Mouse (Mus musculus): Measurements from ENCODE around the gene Abhd16a. TPM values are rescaled to one million over a fixed set of nuclear protein-coding genes. Genes with fewer than 3 reads are reported as not detected.

Abhd16a gene
- polyA plus RNA-seq, 1 experiment from 2014 or later: 111 TPM

DNA sequence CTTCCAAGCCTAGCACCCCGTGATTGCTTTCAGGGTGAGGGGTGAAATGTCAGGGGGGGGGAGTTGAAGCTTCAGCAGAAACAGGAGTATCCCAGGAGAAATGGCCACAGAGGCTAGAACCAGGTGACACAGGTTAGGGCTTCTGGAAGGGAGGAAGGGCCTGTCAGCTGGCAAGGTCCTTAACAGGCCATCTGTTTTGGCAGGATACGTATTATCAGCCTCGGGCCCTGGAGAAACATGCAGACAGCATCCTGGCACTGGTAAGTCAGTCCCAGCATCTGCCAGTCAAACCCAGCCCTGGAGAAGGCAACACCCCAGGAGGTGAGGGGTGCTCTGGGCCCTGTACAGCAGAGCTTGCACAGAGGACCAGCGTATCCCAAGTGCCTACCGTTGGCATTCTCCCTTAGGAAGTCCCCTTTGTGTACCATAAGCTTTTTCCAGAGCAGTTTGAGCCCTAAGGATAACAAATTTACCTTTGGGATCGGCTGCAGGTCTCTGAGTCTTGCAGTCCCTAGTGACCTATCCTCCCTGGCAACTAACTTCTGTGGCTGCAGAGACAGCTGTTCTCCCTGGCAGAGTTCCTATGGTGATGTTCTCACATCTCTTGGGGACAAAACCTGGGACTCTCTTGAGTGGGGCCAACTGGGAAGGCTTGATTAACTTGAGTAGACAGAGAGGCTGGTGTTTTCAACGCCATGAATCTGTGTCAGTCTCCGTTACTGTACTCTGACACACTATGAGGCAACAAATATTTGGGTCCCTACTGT is 1.3 kb downstream of the Abhd16a start:
- DNase-seq (ENCODE audit: low spot score) (no peak), ATAC-seq (no peak)
- H3K27me3 ChIP-seq (replicated peaks; ENCODE audit: insufficient read depth, low read length): no peaks in the 10 kb centered on the region
- no peak for TF ChIP-seq EP300 (IDR thresholded peaks at IDR 0.05)
- TF ChIP-seq CTCF (IDR thresholded peaks at IDR 0.05): no peak
- WGBS: 56% methylated on average over 8 of the region's 8 CpGs
- H3K27ac ChIP-seq (ENCODE audit: low read length): 0 out of 2 replicates have a peak overlapping the region, but pooled peaks have one; percentile 99
- H3K9ac ChIP-seq (replicated peaks; ENCODE audit: low read depth): peak overlapping the region; percentile 89; the same call in 1 of the 2 replicates
- H3K4me1 ChIP-seq (ENCODE audit: insufficient read depth, low read depth, low read length): no peaks in the 10 kb centered on the region
- peaks cover 14% of the 10 kb centered on the region; the same call in 1 of the 2 replicates for H3K36me3 ChIP-seq (ENCODE audit: insufficient read depth, low read length)
- H3K4me2 ChIP-seq (replicated peaks; ENCODE audit: low read depth, low read length): peak overlapping the region; percentile 59
- H3K9me3 ChIP-seq (ENCODE audit: low read length): no peaks in the 10 kb centered on the region
- peak overlapping the region; percentile 72 for H3K4me3 ChIP-seq (ENCODE audit: low read depth, low read length)

DNA sequence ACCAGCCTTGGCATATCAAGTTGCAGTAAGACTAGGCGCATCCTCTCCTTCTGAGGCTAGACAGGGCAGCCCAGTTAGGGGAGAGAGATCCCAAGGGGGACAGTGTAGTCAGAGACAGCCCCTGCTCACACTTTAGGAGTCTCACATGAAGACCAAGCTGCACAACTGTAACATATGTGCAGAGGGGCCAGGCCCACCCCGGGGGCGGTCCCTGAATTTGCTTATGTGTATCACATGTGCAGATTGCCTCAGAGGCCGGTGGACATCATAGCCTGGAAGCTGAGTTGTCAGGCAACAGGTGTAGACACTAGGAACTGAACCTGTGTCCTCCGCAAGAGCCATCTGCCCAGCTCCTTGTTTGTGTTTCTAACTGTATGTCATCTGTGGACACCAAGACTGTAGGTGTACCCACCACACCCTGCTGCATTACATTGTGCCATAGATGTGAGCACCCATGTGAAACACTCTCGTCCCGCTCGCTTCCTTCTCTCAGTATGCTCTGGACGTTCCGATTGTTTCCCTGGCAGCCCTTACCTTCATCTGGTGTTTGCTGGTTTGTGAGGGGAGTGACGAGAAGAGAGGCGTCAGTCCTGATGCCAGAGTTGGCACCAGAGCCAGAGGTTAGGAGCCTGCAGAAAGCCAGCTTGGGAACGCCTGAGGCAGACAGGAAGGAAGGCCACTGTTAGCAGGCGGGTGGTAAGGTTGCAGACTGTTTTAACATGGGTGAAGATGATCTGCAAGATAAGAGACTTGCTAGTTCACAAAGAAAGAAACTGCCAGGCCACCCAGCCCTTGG is 3.5 kb downstream of the Abhd16a start:
- Histone ChIP-seq H3K4me2 (replicated peaks; ENCODE audit: low read depth, low read length) (no peak overlapping the region), H3K36me3 (ENCODE audit: insufficient read depth, low read length) (peaks cover 29% of the 10 kb centered on the region), H3K4me3 (ENCODE audit: low read depth, low read length) (no peak overlapping the region), H3K9me3 (ENCODE audit: low read length) (no peaks in the 10 kb centered on the region), H3K27ac (ENCODE audit: low read length) (no peak overlapping the region), H3K9ac (replicated peaks; ENCODE audit: low read depth) (no peak overlapping the region), H3K27me3 (replicated peaks; ENCODE audit: insufficient read depth, low read length) (no peaks in the 10 kb centered on the region), H3K4me1 (ENCODE audit: insufficient read depth, low read depth, low read length) (no peaks in the 10 kb centered on the region)
- TF ChIP-seq EP300 (IDR thresholded peaks at IDR 0.05) (no peak), CTCF (IDR thresholded peaks at IDR 0.05) (no peak)
- WGBS: 88% methylated on average over 14 of the region's 14 CpGs
- ATAC-seq (no peak), DNase-seq (ENCODE audit: low spot score) (no peak)

DNA sequence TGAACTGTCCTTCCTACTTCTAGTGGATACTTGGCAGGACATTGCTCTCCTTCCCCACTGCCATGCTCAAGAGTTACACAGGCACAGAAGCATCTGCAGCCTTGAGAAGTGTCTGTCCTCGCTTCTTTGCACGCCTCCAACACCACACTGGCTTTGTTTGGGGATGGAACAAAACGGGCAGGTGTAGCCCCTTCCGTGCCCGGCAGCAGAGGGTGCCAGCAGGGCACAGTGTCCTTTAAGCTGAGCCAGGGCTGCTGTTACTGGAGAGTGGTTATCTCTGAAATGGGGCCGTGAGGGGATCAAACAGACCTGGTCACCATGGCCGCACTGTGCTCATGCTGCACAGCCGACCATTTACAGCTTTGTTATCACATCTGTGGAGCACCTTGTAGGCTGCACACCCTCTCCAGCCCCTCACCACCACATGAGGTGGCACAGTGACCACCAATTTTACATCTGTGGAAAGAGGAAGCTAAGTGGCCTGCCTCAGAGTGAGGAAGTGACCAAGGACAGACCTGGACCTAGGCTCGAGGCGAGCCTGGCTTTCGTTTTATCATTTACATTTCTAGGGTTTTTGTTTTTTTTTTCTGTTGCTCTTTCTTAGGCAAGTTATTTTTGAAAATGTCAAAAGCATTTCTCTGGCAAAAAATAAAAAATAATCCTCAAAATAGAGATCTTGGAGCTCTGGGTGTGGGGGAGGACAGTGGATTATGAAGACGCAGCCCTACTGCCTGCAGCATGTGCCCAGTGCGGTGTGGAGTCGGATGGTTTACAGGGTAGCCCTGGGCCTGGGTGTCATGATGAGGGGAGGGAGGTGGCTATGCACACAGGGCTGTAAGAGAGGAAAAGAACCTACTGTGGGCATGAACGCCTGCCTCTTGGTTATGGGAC is 5.7 kb downstream of the Abhd16a start:
- DNase-seq (ENCODE audit: low spot score) (no peak), ATAC-seq (no peak)
- no peaks in the 10 kb centered on the region for H3K9me3 ChIP-seq (ENCODE audit: low read length)
- no peak overlapping the region for H3K4me3 ChIP-seq (ENCODE audit: low read depth, low read length)
- H3K27me3 ChIP-seq (replicated peaks; ENCODE audit: insufficient read depth, low read length): no peaks in the 10 kb centered on the region
- H3K36me3 ChIP-seq (ENCODE audit: insufficient read depth, low read length): peaks cover 39% of the 10 kb centered on the region
- WGBS: 83% methylated on average over 15 of the region's 15 CpGs
- no peak overlapping the region for H3K9ac ChIP-seq (replicated peaks; ENCODE audit: low read depth)
- TF ChIP-seq CTCF (IDR thresholded peaks at IDR 0.05) (no peak), EP300 (IDR thresholded peaks at IDR 0.05) (no peak)
- no peaks in the 10 kb centered on the region for H3K4me1 ChIP-seq (ENCODE audit: insufficient read depth, low read depth, low read length)
- H3K27ac ChIP-seq (ENCODE audit: low read length): no peak overlapping the region
- H3K4me2 ChIP-seq (replicated peaks; ENCODE audit: low read depth, low read length): no peak overlapping the region

DNA sequence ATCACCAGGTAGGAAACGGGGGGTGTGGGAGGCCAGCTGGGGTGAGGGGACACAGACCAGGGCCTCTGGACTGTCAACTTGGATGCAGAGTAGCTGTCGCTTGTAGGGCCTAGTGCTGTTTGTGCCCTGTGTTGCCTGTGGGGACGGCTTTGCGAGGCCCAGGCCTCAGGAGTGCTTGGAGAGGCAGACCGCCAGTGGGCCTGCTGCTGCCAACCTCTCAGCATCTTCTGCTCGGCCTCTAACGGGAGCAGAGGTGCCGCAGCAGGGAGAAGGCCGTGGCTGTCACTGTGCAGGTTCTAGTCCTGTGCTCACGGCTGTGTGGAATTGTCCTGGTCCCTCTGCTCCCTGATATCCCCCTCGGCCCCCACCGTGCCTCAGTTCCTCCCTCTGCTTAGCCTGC is 7.5 kb downstream of the Abhd16a start:
- no peak for ATAC-seq
- no peaks in the 10 kb centered on the region for H3K9me3 ChIP-seq (ENCODE audit: low read length)
- peaks cover 41% of the 10 kb centered on the region for H3K36me3 ChIP-seq (ENCODE audit: insufficient read depth, low read length)
- H3K4me3 ChIP-seq (ENCODE audit: low read depth, low read length): no peak overlapping the region
- no peak for TF ChIP-seq EP300 (IDR thresholded peaks at IDR 0.05)
- H3K4me1 ChIP-seq (ENCODE audit: insufficient read depth, low read depth, low read length): no peaks in the 10 kb centered on the region
- H3K9ac ChIP-seq (replicated peaks; ENCODE audit: low read depth): no peak overlapping the region
- DNase-seq (ENCODE audit: low spot score): no peak
- 88% methylated on average over 11 of the region's 12 CpGs for WGBS
- no peak overlapping the region for H3K27ac ChIP-seq (ENCODE audit: low read length)
- H3K27me3 ChIP-seq (replicated peaks; ENCODE audit: insufficient read depth, low read length): no peaks in the 10 kb centered on the region
- no peak overlapping the region for H3K4me2 ChIP-seq (replicated peaks; ENCODE audit: low read depth, low read length)

DNA sequence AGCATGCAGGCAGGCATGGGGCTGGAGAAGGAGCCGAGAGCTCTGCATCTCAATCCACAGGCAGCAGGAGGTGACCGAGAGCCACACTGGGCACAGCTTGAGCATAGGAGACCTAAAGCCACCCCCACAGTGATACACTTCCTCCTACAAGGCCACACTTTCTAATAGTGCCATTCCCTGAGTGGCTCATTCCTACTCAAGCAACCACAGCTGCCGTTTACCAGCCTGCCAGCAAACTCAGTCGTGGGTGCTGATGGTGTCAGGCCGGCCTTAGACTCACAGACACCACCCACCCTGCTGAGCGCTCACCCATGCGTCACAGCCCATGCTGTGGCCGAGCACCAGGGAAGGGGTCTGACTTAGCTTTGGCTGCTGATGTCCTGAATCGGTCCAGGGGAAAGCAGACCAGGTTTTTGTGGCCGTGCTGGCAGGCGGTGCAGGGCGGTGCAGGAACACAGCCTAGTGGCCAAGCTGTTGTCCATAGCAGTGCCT is 8.1 kb downstream of the Abhd16a start:
- H3K27ac ChIP-seq (ENCODE audit: low read length): no peak overlapping the region
- 88% methylated on average over 12 of the region's 12 CpGs for WGBS
- no peaks in the 10 kb centered on the region for H3K9me3 ChIP-seq (ENCODE audit: low read length)
- H3K27me3 ChIP-seq (replicated peaks; ENCODE audit: insufficient read depth, low read length): no peaks in the 10 kb centered on the region
- no peak for DNase-seq (ENCODE audit: low spot score)
- H3K9ac ChIP-seq (replicated peaks; ENCODE audit: low read depth): no peak overlapping the region
- H3K4me2 ChIP-seq (replicated peaks; ENCODE audit: low read depth, low read length): no peak overlapping the region
- no peaks in the 10 kb centered on the region for H3K4me1 ChIP-seq (ENCODE audit: insufficient read depth, low read depth, low read length)
- H3K36me3 ChIP-seq (ENCODE audit: insufficient read depth, low read length): peaks cover 45% of the 10 kb centered on the region
- TF ChIP-seq EP300 (IDR thresholded peaks at IDR 0.05) (no peak), CTCF (IDR thresholded peaks at IDR 0.05) (no peak)
- H3K4me3 ChIP-seq (ENCODE audit: low read depth, low read length): no peak overlapping the region
- ATAC-seq: no peak

All from lung, postnatal 0 days (tissue).